Mouse (Mus musculus) liver, adult 2 months (tissue): Measurements from ENCODE around the gene Bmi1.

ENCODE experiments used
- CTCF ChIP-seq: fragments of 200-500 bp; IDR thresholded peaks from 2 replicates; pipeline ENCODE4 v1.5.1; 2011; ENCODE audit warnings: low read depth, low read length, control low read depth
- POLR2A ChIP-seq: fragments of 200-500 bp; IDR thresholded peaks from 2 replicates; pipeline ENCODE4 v1.6.1; 2011; ENCODE audit warnings: low read length, control low read depth; ENCODE audit not compliant: insufficient read depth; ENCODE audit errors: extremely low read depth

GRCm38 (mm10) chr2:18672766-18673164 lies 4.1 kb upstream of the Bmi1 start:
- TF ChIP-seq CTCF: no peak
- no peak for TF ChIP-seq POLR2A
